Mouse (Mus musculus) CD4-positive, CD25-positive, alpha-beta regulatory T cell, adult 2 months (primary cell): ENCODE data around the gene Dnajc12.
A peak's percentile ranks its signal among the peaks of the same experiment; 100 is the strongest.
"Not testable (repeated sequence)": the region's sequence is repeated elsewhere in the genome, so short reads cannot be mapped to it uniquely, and the experiment has no call there.

ENCODE experiments used
- DNase-seq: peaks from one replicate; pipeline ENCODE4 v3.0.0-alpha.2; 2012; ENCODE audit warnings: low read depth, low spot score

Dnajc12 gene

DNA sequence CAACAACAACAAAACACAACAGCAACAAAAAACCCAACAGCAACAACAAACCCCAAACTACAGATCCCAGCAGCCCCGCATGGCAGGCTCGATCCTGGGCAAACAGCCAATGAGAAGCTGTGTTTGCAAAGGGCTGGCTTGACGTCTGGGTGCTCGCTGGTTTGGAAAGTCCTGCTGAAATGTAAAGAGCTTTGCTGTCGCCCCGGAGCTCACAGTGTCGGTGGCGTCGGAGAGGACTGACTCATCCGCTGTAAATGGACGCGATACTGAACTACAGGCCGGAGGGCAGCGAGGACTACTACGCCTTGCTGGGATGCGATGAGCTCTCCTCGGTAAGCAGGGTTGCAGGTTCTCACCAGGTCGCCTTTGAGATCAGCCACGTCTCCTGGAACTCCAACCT lies 4.2 kb downstream of the Dnajc12 start:
- DNase-seq: peak; percentile 87

GRCm38 (mm10) chr10:63386991-63387390 lies 4.7 kb downstream of the Dnajc12 start:
- DNase-seq: peak; percentile 30

- no peak for DNase-seq
These were observed 6.7 kb downstream of the Dnajc12 start for GRCm38 (mm10) chr10:63388948-63389347.

DNA sequence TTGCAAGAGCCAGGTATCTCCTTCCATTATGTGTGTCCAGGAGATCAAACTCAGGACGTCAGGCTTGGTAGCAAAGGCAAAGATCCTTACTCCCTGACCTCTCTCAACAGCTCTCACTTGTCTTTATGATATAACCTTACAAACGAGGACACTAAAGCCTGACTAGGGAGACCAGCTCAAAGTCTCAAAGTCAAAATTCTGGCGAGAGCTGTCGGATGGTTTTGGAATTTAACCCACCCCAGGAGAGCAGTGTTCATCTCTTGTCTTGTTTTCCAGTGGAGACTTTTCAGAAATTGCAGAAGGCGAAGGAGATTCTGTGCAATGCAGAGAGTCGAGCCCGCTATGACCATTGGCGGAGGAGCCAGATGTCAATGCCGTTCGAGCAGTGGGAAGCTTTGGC lies 14.7 kb downstream of the Dnajc12 start:
- DNase-seq: no peak

DNA sequence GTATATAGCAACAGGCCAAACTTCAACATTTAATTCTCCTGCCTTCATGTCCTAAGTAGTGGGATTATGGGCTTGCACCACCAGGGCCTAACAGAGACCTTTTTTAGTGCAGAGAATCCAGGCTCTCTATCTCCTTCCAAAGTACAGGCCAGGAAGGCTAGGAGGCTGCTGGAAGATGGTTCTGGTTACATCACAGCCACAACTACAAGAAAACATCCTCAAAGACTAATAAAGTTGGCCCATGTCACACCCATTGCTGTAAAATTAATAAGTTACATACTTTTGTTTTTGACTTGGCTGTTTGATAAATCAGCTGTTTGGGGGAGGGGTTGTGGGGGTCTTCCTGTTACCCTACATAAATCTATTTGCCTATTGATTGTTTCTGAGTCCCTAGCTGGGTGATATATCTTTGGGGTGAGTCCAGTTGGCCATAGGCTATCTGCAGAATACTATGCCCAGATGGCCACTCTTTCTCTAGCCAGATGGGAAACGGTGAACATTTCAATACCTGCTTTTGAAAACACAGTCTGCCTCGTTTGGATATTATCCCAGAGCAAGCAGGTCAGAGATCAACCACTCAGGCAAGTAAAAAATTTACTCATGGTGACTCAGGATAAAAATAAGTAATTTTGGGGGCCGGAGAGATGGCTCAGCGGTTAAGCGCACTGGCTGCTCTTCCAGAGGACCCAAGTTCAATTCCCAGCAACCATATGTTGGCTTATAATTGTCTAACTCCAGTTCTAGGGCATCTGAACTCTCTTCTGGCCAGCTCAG lies 20.7 kb downstream of the Dnajc12 start:
- DNase-seq: no peak

DNA sequence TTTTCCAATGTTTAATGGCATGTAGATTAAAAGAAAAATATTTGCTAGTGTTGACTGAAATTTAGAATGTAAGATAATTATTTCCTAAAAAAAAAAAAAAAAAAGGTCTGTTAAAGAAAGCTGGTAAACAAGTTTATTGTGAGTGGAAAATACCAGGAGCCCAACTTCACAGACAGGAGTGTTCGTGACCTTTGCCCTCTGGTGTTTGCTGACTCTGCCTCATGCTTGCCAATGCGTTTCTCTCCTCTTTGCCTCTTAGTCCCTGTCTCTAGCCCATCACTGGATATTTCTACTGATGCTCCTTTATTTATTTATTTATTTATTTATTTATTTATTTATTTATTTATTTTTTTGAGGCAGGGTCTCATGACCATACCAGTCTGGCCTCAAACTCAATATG lies 21.4 kb downstream of the Dnajc12 start:
- DNase-seq: no peak

DNA sequence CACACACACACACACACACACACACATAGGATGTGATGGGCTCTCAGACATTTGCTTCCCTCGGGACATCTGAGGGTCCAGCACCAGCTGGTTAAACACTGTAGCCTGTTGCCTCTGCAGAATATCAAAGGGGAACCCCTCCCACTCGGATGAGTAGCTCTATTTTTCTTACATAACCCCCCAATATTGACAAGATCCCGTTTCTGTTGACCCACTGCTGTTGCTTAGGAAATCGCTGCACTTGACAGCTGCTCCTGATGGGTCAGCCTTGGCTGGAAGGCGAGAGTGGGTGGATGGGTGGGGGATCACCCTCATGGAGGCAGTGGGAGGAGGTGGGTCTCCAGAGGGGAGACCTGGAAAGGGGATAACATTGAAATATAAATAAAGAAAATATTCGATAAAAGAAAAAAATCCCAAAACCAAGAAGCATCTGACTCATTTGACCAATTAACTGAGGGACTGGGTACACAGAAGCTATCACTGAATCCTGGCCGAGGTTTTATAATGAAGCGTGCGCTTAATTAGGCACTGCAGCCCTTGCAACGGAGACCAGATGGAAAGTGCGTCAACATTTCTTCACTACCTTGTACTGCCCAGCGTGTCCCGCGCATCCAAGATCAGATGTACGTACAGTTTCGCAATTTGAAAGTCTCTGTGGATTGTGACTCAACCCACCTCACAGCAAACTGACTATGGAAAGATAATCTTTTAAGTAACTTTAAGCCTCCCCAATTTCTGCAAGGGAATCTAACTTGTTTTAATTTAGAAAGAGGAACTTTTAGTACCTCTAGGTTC lies 28.1 kb downstream of the Dnajc12 start:
- no peak for DNase-seq

DNA sequence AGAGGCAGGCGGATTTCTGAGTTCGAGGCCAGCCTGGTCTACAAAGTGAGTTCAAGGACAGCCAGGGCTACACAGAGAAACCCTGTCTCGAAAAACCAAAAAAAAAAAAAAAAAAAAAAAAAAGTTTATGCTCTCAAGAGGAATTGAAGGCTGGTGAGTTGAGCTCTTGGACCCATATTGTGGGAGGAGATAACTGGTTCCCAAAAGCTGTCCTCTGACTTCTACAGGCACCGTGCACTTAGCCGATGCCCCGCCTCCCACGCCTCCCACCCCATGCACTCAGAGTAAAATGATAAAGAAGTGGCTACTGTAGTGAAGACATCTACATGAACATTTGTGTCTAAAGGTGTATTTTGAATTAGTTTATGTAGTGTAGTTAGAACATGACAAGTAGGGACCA lies 29.4 kb downstream of the Dnajc12 start:
- DNase-seq: not testable (repeated sequence)

- DNase-seq: no peak
These were observed 30.5 kb downstream of the Dnajc12 start for GRCm38 (mm10) chr10:63412756-63413155.

DNA sequence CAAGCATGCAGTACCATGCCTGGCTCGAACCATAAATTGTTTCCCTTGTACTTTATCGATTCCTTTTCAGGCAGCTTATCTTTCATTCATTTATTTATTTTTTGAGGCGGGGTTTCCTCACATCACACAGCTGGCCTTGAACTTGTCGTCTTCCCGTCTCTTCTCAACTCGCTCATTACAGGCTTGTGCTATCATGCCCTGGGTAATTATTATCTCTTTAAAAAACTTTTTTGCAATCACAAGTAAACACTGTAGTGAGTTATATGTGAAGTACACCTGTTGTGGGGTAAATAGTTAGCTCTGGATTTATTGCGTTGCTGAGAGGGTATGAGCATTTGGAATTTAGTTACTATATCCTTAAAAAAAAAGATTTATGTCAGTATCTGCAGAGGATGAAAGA lies 33.0 kb downstream of the Dnajc12 start:
- DNase-seq: no peak

- no peak for DNase-seq
These were observed 33.6 kb downstream of the Dnajc12 start for GRCm38 (mm10) chr10:63415850-63416249.

DNA sequence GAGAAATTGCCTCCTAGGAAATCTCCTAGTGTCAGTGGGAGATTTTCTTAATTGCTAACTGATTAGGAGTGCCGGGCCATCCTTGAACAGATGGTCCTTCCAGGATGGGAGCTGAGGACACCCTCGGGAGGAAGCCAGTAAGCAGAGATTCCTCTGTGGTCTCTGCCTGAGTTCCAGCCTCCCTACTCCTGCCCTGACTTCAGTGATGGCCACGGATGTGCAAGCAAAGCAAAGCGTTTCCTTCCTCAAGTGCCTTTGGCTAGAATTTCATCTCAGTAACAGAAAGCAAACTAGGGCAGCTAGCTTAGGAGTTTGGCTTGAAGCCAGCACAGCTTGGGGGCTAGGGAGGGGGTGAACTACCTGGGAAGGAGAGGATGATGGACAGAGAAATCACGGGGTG lies 34.8 kb downstream of the Dnajc12 start:
- DNase-seq: no peak

DNA sequence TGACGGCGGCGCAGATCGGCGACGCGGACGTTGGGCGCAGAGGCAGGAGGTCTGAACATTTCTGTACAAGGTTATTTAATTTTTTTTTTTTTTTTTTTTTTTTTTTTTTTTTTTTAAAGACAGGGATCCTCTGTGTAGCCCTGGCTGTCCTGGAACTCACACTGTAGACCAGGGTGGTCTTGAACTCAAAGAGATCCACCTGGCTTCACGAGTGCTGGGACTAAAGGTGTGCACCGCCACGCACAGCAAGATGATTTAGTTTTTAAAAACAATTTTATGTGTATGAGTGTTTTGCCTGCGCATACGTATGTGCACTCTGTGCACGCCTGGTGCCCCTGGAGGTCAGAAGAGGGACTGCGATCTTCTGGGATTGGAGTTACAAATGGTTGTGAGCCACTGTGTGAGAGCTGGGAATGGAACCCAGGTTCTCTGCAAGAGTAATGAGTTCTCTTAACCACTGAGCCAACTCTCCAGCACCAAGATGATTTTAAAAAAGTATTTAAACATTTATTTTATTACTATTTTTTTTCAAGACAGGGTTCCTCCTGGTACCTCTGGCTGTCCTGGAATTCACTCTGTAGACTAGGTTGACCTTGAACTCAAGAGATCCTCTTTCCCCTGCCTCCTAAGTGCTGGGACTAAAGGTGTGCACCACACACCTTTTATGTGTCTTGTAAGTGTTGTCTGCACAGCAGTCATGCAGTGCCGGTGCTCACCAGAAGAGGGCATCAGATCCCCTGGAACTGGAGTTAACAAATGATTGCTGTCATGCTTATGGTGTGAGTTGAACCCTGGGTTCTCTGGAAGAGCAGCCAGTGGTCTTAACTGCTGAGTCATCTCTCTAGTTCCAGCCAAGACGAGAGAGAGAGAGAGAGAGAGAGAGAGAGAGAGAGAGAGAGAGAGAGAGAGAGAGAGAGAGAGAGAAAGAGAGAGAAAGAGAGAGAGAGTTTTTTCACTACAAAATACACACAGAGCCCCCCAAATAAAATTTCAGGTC lies 39.8 kb downstream of the Dnajc12 start, which contains the start of gene Gm7075:
Gm7075 (minus strand) TSS at position 51 of the 997 bp plus-strand sequence.
- peak; percentile 75 for DNase-seq

GRCm38 (mm10) chr10:63422736-63422992 lies 40.4 kb downstream of the Dnajc12 start:
- DNase-seq: no peak

GRCm38 (mm10) chr10:63423591-63424474 lies 41.6 kb downstream of the Dnajc12 start:
- DNase-seq: no peak

- peak; percentile 83 for DNase-seq
These were observed 42.2 kb downstream of the Dnajc12 start for GRCm38 (mm10) chr10:63424475-63424814.

DNA sequence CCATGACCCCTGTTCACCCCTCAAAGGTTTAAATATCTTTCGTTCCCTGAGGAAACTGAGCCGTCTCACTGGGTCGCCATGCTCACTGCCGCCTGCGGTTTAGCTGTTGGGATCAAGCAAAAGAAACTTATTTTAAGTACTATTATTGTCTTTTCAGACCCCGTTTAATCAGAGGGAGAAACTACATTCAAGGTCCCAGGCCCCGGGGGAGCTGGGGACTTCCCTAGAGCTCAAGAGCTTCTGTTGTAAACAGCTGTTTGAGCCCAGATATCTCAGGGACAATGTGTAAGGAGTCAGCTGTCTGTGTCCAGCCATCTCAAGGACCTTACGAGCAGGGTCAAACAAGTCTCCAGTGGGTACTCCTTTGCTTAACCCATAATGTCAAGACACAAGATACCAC lies 44.9 kb downstream of the Dnajc12 start:
- DNase-seq: no peak

DNA sequence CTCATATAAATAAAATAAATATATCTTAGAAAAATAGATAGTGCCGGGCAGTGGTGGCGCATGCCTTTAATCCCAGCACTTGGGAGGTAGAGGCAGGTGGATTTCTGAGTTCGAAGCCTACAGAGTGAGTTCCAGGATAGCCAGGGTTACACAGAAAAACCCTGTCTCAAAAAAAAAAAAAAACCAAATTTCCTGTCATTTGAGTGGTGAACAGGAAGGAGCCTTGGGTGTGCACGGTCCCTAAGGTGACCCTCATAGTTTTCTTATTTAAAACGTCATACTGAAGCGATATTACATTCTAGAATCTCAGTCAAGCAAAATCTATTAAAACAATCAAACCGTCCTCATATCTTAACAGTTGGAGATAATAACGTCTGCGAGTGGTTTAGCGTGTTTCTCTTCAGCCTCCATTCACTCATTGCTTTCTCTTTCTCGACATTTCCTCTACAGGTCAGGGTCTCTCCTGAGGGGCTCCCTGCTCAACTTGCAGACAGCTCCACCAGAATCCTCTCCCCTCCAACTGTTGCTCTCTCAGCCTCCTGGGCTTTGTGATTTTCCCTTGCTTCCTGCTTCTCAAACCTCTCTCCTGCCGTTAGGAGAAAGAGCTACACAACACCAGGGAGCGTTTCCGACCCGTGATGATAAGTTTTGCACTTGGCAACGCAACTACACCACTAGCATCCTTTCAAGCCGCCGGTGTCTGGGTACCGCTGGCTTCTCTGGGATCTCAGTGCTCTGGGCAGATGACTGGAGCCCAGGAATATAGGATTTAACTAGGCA lies 46.2 kb downstream of the Dnajc12 start:
- DNase-seq: peak; percentile 69

GRCm38 (mm10) chr10:63429023-63429340 lies 46.7 kb downstream of the Dnajc12 start:
- no peak for DNase-seq

DNA sequence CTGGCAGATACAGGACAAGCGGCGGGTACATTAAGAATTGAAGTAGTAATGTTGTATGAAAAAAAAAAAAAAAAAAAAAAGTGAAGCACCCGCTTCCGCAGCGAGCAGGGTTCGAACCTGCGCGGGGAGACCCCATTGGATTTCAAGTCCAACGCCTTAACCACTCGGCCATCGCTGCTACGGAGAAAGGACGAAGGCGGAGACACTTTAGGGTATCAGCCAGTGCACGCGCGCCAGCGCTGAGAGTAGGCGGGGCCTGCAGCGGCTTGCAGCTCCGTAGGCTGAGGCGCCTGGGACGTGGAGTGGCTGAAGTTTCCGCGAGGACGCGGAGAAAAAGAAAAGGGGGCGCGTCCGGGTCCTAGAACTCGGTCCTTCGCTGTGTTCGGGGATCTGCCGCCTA lies 47.1 kb downstream of the Dnajc12 start:
- peak; percentile 99 for DNase-seq
